Mouse (Mus musculus) stomach, embryonic 15.5 days (tissue): Measurements from ENCODE around the gene Fgf2. TPM values are rescaled to one million over a fixed set of nuclear protein-coding genes. Genes with fewer than 3 reads are reported as not detected.

ENCODE experiments used
- ATAC-seq: fragments of 200-750 bp; cut with Nextera tagmentation; 2 replicates; pipeline ENCODE4 v1.8.0; 2017; ENCODE audit warnings: low read depth, moderate number of reproducible peaks, moderate TSS enrichment; ENCODE audit not compliant: insufficient read depth, low FRiP score
- H3K27ac ChIP-seq: fragments of 300-500 bp; sonication (generic); 2 replicates; pipeline ENCODE4 v1.5.1; 2015; ENCODE audit warnings: mild to moderate bottlenecking, inconsistent platforms
- H3K27me3 ChIP-seq: fragments of 300-500 bp; sonication (generic); replicated peaks from 2 replicates; pipeline ENCODE4 v1.6.1; 2015; ENCODE audit warnings: inconsistent platforms
- H3K36me3 ChIP-seq: fragments of 300-500 bp; sonication (generic); 2 replicates; pipeline ENCODE4 v1.6.1; 2015; ENCODE audit warnings: inconsistent platforms
- H3K4me1 ChIP-seq: fragments of 300-500 bp; sonication (generic); 2 replicates; pipeline ENCODE4 v1.6.1; 2015; ENCODE audit warnings: inconsistent platforms
- H3K4me2 ChIP-seq: fragments of 300-500 bp; sonication (generic); 2 replicates; pipeline ENCODE4 v1.6.1; 2015; ENCODE audit warnings: mild to moderate bottlenecking, inconsistent platforms
- H3K4me3 ChIP-seq: fragments of 300-500 bp; sonication (generic); replicated peaks from 2 replicates; pipeline ENCODE4 v1.5.1; 2015; ENCODE audit warnings: inconsistent platforms
- H3K9ac ChIP-seq: fragments of 300-500 bp; sonication (generic); 2 replicates; pipeline ENCODE4 v1.6.1; 2015; ENCODE audit warnings: inconsistent platforms
- H3K9me3 ChIP-seq: fragments of 300-500 bp; sonication (generic); 2 replicates; pipeline ENCODE4 v1.6.1; 2016; ENCODE audit warnings: inconsistent platforms
- WGBS: fragments of 180-500 bp; shearing (Covaris S2); methylation state at CpG from one replicate; pipeline ENCODE4 v1.1.7; 2015; 5-methylcytosine and 5-hydroxymethylcytosine counted together
- polyA plus RNA-seq: library from polyadenylated mRNA; unstranded; fragments of >200 nt; fragmentation: Nextera tagmentation; extraction: Ambion mirVana; gene quantifications from 2 replicates; pipeline ENCODE4 v1.2.1, GENCODE M21; 2015

The Fgf2 gene
- polyA plus RNA-seq, 1 experiment from 2014 or later, result 2.1 TPM

GRCm38 (mm10) chr3:37420641-37421040 is 72.5 kb downstream of the Fgf2 start:
- Histone ChIP-seq H3K27me3 (no peaks in the 10 kb centered on the region), H3K4me1 (peaks cover 7% of the 10 kb centered on the region; the same call in 1 of the 2 replicates), H3K27ac (peak overlapping the region; percentile 93), H3K36me3 (no peaks in the 10 kb centered on the region), H3K9ac (peak overlapping the region; percentile 59; the same call in 1 of the 2 replicates), H3K9me3 (no peaks in the 10 kb centered on the region), H3K4me2 (peak overlapping the region; percentile 78), H3K4me3 (peak overlapping the region; percentile 89)
- ATAC-seq, result no peak
- WGBS, result under 1% methylated on average over 24 of the region's 24 CpGs

GRCm38 (mm10) chr3:37421179-37421578 is 73.0 kb downstream of the Fgf2 start:
- Histone ChIP-seq H3K36me3 (peaks cover 3% of the 10 kb centered on the region; the same call in 1 of the 2 replicates), H3K27me3 (no peaks in the 10 kb centered on the region), H3K4me2 (peak overlapping the region; percentile 78), H3K9ac (peak overlapping the region; percentile 59; the same call in 1 of the 2 replicates), H3K4me3 (peak overlapping the region; percentile 89), H3K27ac (no peak overlapping the region), H3K4me1 (peaks cover 7% of the 10 kb centered on the region; the same call in 1 of the 2 replicates), H3K9me3 (no peaks in the 10 kb centered on the region)
- no peak for ATAC-seq
- 9% methylated on average over 3 of the region's 3 CpGs for WGBS

GRCm38 (mm10) chr3:37426069-37426468 is 77.9 kb downstream of the Fgf2 start:
- H3K27ac ChIP-seq, result no peak overlapping the region
- ATAC-seq, result no peak
- H3K9ac ChIP-seq, result no peak overlapping the region
- no peak overlapping the region for H3K4me3 ChIP-seq
- H3K9me3 ChIP-seq, result no peaks in the 10 kb centered on the region
- peaks cover 4% of the 10 kb centered on the region; the same call in 1 of the 2 replicates for H3K4me1 ChIP-seq
- no peaks in the 10 kb centered on the region for H3K27me3 ChIP-seq
- WGBS, result 94% methylated on average over 3 of the region's 3 CpGs
- H3K36me3 ChIP-seq, result peaks cover 8% of the 10 kb centered on the region; the same call in 1 of the 2 replicates
- H3K4me2 ChIP-seq, result no peak overlapping the region

- no peak for ATAC-seq
- Histone ChIP-seq H3K4me3 (no peak overlapping the region), H3K27ac (no peak overlapping the region), H3K9ac (no peak overlapping the region), H3K4me2 (no peak overlapping the region), H3K36me3 (peaks cover 11% of the 10 kb centered on the region; the same call in 1 of the 2 replicates), H3K4me1 (no peaks in the 10 kb centered on the region), H3K27me3 (no peaks in the 10 kb centered on the region), H3K9me3 (no peaks in the 10 kb centered on the region)
These were observed 82.2 kb downstream of the Fgf2 start for GRCm38 (mm10) chr3:37430359-37430758.

- peak overlapping the region; percentile 28; the same call in 1 of the 2 replicates for H3K27ac ChIP-seq
- H3K27me3 ChIP-seq, result no peaks in the 10 kb centered on the region
- H3K4me2 ChIP-seq, result no peak overlapping the region
- no peak overlapping the region for H3K9ac ChIP-seq
- WGBS, result 39% methylated on average over 1 of the region's 1 CpGs
- H3K9me3 ChIP-seq, result no peaks in the 10 kb centered on the region
- ATAC-seq, result no peak
- no peak overlapping the region for H3K4me3 ChIP-seq
- H3K4me1 ChIP-seq, result no peaks in the 10 kb centered on the region
- H3K36me3 ChIP-seq, result no peaks in the 10 kb centered on the region
These were observed 91.6 kb downstream of the Fgf2 start for GRCm38 (mm10) chr3:37439770-37440169.

- WGBS, result 84% methylated on average over 2 of the region's 2 CpGs
- H3K36me3 ChIP-seq, result no peaks in the 10 kb centered on the region
- no peak overlapping the region for H3K4me2 ChIP-seq
- no peaks in the 10 kb centered on the region for H3K9me3 ChIP-seq
- no peak overlapping the region for H3K9ac ChIP-seq
- no peaks in the 10 kb centered on the region for H3K27me3 ChIP-seq
- no peak overlapping the region for H3K4me3 ChIP-seq
- H3K27ac ChIP-seq, result no peak overlapping the region
- H3K4me1 ChIP-seq, result no peaks in the 10 kb centered on the region
- ATAC-seq, result no peak
These were observed 95.3 kb downstream of the Fgf2 start for GRCm38 (mm10) chr3:37443409-37443808.

- no peak for ATAC-seq
- H3K4me1 ChIP-seq, result no peaks in the 10 kb centered on the region
- no peaks in the 10 kb centered on the region for H3K9me3 ChIP-seq
- WGBS, result 64% methylated on average over 1 of the region's 1 CpGs
- peaks cover 5% of the 10 kb centered on the region; the same call in 1 of the 2 replicates for H3K36me3 ChIP-seq
- H3K27me3 ChIP-seq, result no peaks in the 10 kb centered on the region
- H3K4me2 ChIP-seq, result no peak overlapping the region
- H3K9ac ChIP-seq, result no peak overlapping the region
- no peak overlapping the region for H3K27ac ChIP-seq
- no peak overlapping the region for H3K4me3 ChIP-seq
These were observed 107.8 kb downstream of the Fgf2 start for GRCm38 (mm10) chr3:37455992-37456391.

Other genes starting within 250 kb of the Fgf2 start
- 0.40 and 0.44 TPM in 2 replicates for gene Il2, start 222.4 kb upstream of the Fgf2 start, polyA plus RNA-seq
- not detected in 2 replicates for gene Il21, start 115.7 kb upstream of the Fgf2 start, polyA plus RNA-seq
- 6.3 and 6.6 TPM in 2 replicates for gene Bbs12, start 35.8 kb upstream of the Fgf2 start, polyA plus RNA-seq
- 2.0 and 3.5 TPM in 2 replicates for gene Cetn4, start 35.6 kb upstream of the Fgf2 start, polyA plus RNA-seq
- gene Spata5, start 71.5 kb downstream of the Fgf2 start, polyA plus RNA-seq, result 28.7 and 29.0 TPM in 2 replicates
- 8.3 and 8.6 TPM in 2 replicates for gene Nudt6, start 71.9 kb downstream of the Fgf2 start, polyA plus RNA-seq